Mouse (Mus musculus) MEL (cell line): ENCODE data around the gene Nup54.

ENCODE experiments used
- CHD2 ChIP-seq: IDR thresholded peaks from 2 replicates; pipeline ENCODE4 v1.6.1; 2011; ENCODE audit warnings: low read length, improper control_type of control experiment
- CTCF ChIP-seq, 3 experiments: IDR thresholded peaks in 2 of 3; conservative IDR thresholded peaks in 1 of 3; 2 replicates each; pipeline ENCODE4 v1.5.1; 2011 to 2012; ENCODE audit warnings: low read length in 3 of 3, low read depth in 2 of 3, mild to moderate bottlenecking in 2 of 3, improper control_type of control experiment in 1 of 3, inconsistent platforms in 1 of 3, mixed read lengths in 1 of 3, moderate library complexity in 1 of 3; ENCODE audit not compliant: control insufficient read depth in 1 of 3, insufficient read depth in 1 of 3, poor library complexity in 1 of 3, severe bottlenecking in 1 of 3
- JUND ChIP-seq: IDR thresholded peaks from 2 replicates; pipeline ENCODE4 v1.6.1; 2011; ENCODE audit warnings: low read depth, mild to moderate bottlenecking, improper control_type of control experiment, low read length
- MAFK ChIP-seq: IDR thresholded peaks from 2 replicates; pipeline ENCODE4 v1.6.1; 2011; ENCODE audit warnings: low read depth, mild to moderate bottlenecking, low read length, improper control_type of control experiment, borderline replicate concordance
- MEF2A ChIP-seq: IDR thresholded peaks from 2 replicates; pipeline ENCODE4 v1.6.1; 2014; ENCODE audit warnings: low read depth, mild to moderate bottlenecking, inconsistent platforms, low read length, improper control_type of control experiment; ENCODE audit not compliant: poor library complexity, insufficient replicate concordance, severe bottlenecking; ENCODE audit errors: extremely low read depth
- MYB ChIP-seq: IDR thresholded peaks from 2 replicates; pipeline ENCODE4 v1.6.1; 2011; ENCODE audit warnings: mild to moderate bottlenecking, low read depth, low read length, improper control_type of control experiment
- NRF1 ChIP-seq: IDR thresholded peaks from 2 replicates; pipeline ENCODE4 v1.6.1; 2014; ENCODE audit warnings: low read depth, mild to moderate bottlenecking, inconsistent platforms, low read length, improper control_type of control experiment, moderate library complexity; ENCODE audit not compliant: poor library complexity, insufficient read depth, severe bottlenecking
- POLR2A ChIP-seq, 2 experiments: IDR thresholded peaks; 2 replicates each; pipeline ENCODE4 v1.6.1; 2011 to 2012; ENCODE audit warnings: low read length in 2 of 2, mild to moderate bottlenecking in 2 of 2, control low read depth in 1 of 2, improper control_type of control experiment in 1 of 2, low read depth in 1 of 2, moderate library complexity in 1 of 2; ENCODE audit not compliant: control insufficient read depth in 1 of 2, insufficient read depth in 1 of 2, poor library complexity in 1 of 2
- POLR2AphosphoS5 ChIP-seq: IDR thresholded peaks from 2 replicates; pipeline ENCODE4 v1.6.1; 2012; ENCODE audit warnings: low read depth, borderline replicate concordance, mild to moderate bottlenecking, inconsistent platforms, low read length, moderate library complexity, mixed read lengths

DNA sequence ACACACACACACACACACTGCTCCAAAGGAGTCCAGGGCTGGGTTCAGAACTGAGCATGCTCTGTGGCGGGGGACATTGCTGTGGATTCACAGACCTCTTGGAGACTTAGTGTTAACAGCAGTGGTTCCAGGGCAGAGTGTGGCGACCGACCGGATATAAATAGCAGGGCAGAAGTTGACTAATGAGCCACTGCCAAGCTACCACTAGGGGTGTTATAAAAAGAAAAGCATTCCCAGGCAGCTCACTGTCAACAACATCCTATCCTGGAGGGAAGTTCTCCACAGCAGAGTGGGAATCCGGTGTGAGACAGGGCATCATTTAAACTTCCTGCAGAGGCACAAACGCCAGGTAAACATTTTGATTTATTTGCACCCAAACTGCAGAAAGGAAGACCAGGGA is 48.4 kb downstream of the Nup54 start:
- no peak for TF ChIP-seq POLR2A (IDR thresholded peaks at IDR 0.05; ENCODE audit: control insufficient read depth in 1 of 2, insufficient read depth in 1 of 2, low read depth in 1 of 2, low read length in 2 of 2, poor library complexity in 1 of 2)
- no peak; a peak in 1 of 6 replicates for TF ChIP-seq CTCF (IDR thresholded peaks at IDR 0.05 in 2 of 3, conservative IDR thresholded peaks at IDR 0.05 in 1 of 3; ENCODE audit: control insufficient read depth in 1 of 3, insufficient read depth in 1 of 3, low read depth in 2 of 3, low read length in 3 of 3, poor library complexity in 1 of 3, severe bottlenecking in 1 of 3)
- TF ChIP-seq MEF2A, result no peak
- TF ChIP-seq MAFK, result no peak
- no peak for TF ChIP-seq CHD2
- no peak for TF ChIP-seq JUND
- no peak for TF ChIP-seq MYB
- no peak for TF ChIP-seq POLR2AphosphoS5
- no peak for TF ChIP-seq NRF1
